Mouse (Mus musculus): Measurements from ENCODE around the gene Thbs3.

DNA sequence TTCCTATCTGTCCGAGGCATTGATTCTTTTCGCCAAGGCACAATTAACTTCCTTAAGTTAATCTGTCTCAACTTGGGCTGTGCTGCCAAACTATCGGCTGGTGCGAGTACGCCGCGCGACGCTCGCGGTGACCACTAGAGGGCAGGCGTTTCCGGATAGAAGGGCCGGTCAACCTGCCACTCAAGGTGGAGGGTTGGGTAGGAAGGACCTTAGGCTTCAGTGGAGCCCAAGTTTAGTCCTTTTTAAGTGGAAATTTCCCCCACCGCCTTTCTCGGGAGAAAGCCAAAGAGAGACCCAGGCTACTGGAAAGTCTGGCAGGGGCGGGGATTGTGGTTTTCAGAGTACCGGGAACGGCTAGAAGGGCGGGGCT is 13.2 kb downstream of the Thbs3 start:
- TF ChIP-seq CTCF (IDR thresholded peaks at IDR 0.05; ENCODE audit: insufficient read depth, low read depth, low read length) (peak; percentile 97), POLR2A (IDR thresholded peaks at IDR 0.05; ENCODE audit: insufficient read depth, low read depth, low read length) (no peak)
